Mouse (Mus musculus) CH12F3 (cell line): Measurements from ENCODE around the gene 1300017J02Rik.
"Not testable (repeated sequence)": the region's sequence is repeated elsewhere in the genome, so short reads cannot be mapped to it uniquely, and the experiment has no call there.

Source experiments
- in situ Hi-C: fragments of 300-500 bp; cut with MboI; formaldehyde crosslinking; loops from 2 replicates; pipeline ENCODE4 v1.14.3; 2020; ENCODE audit warnings: low sequenced_read_pairs

1300017J02Rik gene

DNA sequence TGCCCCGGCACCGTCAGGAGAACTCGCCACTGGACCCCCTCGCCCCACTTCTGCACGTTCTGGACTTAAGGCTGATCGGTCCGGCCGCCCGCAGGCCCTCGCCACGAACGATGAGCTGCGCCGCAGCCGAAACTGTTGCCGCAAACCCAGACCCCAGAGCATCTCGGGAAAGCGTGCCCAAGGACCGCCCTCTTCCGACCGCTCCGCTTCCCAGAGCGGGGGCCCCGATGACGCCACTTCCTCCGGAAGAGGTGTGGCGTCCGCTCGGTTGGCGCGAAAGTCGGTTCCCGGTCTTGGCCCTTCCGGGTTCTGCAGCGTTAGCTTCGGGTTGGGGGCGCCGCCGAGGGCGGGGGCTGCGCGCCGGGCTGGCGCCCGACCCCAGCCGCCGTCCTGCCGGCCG, at the start of gene 1300017J02Rik, which contains the start of gene Topbp1:
Gene 1300017J02Rik (minus strand): TSS at position 156 of the 400 bp plus-strand sequence.
Gene Topbp1 (plus strand): TSS at position 289 of the 400 bp plus-strand sequence.
- in situ Hi-C loops = no loop called here

DNA sequence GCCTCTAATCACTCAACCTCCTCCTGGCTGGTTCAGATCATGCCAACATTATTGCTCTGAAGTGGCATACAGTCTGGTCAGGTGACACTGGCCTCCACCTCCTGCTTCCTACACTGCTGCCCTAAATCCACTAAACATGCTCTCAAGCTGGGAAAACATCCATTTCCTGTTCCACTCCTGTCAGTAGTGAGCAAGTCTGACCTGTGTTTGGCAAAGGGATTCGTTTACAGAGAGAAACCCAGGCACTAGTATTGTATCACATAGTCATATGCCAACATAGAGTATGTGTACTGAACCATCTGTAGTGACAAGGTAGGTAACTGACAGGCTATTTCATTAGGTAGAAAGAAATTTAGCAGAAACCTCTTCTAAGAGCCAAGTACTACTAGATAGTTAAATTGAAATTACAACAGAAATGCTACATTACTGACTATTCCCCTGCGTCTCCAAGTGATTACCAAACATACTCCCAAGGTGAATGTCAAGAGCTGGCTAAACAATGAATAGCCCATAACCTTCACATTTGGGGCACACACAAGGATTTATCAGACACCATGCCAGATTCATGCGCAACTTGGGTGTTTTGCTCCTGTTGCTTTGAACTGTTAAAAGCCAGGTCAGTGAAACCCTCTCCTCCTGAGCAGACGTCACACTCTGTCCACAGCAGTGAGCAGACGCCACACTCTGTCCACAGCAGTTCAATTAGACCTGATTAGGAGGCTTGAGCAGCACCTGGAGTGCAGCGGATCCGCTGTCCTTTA, 48.8 kb upstream of the 1300017J02Rik start:
- in situ Hi-C loops = not testable (repeated sequence)

DNA sequence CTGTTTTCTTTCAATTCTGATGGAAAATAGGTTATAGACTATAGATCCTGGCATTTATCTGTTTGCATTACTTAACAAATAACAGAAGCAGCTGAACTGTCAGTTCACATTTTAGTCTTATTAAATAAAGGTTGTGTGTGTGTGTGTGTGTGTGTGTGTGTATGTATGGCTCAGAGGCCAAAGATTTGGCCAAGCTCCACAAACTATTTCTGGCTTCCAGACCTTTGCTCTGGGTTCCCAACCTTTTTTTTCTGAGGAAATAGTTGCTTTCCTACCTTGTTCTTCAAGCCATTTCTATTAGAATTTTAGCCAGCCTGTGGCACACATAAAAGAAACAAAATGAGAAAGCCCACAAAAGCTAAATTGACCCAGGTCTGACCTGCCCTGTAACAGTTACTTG, 43.9 kb upstream of the 1300017J02Rik start:
- in situ Hi-C loops = no loop called here

DNA sequence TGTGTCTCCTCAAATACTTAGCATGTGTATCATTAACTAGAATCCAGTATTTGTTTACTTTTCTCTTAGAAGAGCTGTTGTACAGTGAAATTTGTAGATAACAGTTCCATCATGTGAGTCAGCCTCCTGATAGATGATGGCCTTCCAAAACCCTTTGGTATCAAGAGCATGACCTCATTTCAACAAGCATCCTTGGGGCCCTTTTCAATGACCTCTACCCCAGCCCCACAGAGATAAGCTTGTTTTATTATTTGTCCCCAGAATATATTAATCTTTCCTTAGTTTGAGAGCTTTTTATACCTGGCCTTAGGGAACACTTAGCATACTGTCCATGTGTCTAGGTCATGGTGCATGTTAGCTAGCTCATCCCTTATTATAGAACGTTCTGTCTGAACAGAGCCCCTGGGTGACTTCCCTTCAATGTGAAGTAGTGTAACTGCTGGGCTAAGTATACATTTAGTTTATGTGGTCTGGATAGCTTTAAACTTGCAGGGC, 43.2 kb upstream of the 1300017J02Rik start:
- in situ Hi-C loops = no loop called here

DNA sequence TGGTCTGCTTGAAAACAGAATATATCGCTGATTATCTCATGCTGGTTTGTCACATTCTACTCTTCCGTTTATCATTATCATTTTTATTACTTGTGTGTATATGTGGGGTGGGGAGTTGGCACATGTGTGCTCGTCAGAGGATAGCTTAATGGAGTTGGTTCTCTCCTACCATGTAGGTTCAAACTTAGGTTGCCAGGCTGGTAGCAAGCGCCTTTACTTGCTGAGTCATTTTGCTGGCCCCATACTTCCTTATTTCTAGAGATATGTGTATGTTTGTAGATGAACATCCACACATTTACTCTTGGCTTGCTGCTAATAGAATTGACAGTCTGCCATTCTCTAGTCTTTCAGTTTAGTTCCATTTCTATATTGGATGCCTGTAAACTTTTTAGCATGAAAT, 42.2 kb upstream of the 1300017J02Rik start:
- in situ Hi-C loops = no loop called here

DNA sequence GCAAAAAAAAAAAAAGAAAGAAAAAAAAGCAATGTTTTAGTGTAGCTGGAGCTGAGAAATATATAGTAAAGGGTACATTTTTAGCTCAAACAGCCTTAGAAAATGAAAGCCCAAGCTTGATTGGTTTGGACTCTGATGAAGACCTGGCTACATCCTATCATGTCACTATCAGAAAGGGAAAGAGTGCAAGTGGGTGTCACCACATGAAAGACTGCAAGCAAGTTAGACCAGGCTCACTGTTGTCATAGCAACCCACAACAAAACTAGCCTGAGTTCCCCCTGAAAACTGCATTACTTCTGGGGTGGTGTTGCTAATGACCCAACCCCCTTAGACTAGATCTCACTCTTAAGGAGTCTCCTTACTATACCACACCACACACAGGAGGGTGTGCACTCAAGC, 32.0 kb upstream of the 1300017J02Rik start:
- in situ Hi-C loops = no loop called here

DNA sequence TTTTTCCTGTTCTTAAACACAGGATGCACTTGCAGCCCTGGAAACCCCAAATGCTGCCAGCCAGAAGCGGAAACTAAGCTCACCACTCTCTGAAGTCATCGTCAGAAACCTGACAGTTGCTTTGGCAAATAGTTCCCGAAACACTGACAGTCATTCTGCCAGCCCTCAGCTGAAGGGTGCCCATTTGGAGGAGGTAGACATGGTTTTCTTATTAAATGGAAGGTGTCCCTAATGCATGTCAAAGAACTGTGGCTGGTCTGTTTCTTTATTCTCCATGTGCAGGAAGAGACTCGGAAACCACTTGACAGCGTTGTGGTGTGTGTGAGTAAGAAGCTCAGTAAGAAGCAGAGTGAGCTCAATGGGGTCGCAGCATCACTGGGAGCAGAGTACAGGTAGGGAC, 27.8 kb upstream of the 1300017J02Rik start:
- in situ Hi-C loops = no loop called here

DNA sequence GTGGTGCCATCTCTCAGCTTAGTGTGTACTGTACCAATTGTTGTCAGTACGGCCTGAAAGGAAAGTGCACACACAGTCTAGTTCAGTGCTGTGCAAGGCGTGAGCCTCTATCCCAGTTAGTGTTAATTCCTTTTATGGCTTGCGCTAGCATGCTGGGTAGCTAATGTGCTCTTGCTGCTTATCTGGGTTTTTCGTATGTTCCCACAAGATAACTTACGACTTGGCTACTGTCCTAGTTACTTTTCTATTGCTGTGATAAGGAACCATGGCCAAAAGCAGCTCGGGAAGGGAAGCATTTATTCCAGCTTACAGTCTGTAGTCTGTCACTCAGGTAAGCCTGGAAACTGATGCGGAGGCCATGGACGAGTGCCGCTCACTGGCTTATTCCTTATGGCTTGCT, 21.6 kb upstream of the 1300017J02Rik start:
- in situ Hi-C loops = no loop called here

DNA sequence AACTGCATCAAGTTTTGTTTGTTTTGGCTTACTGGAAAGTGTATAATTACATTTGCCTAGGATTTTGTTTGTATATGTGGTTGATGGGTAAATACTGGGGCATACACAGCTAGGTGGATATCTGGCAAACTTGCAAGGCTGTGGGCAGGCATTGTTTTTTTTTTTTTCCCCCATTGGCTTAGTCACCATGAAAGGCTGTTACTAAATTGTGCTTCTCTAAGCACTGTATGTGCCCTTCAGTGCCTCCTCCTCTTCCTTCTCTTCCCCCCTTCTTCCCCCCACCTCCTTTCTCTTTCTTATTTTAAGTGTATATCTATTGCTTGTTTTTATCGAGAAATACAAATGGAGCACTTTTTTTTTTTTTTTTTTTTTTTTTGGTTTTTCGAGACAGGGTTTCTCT, 19.8 kb upstream of the 1300017J02Rik start:
- in situ Hi-C loops = no loop called here

DNA sequence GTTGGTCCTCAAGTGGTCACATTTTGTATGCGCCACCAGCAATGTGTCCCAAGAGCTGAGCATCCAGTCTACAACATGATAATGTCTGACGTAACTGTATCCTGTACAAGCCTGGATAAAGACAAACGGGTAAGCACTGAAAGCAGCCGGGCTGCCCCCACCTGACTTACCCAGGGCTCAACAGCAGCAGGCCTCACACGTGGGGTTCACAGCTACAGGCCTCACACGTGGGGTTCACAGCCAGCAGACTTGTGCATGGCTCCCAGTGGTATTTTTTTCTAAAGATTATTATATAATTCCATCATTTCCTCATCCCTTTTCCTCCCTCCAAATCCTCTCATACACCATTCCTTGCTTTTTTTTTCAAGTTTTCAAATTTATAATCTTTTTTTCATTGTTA, 5.0 kb upstream of the 1300017J02Rik start:
- in situ Hi-C loops = no loop called here

DNA sequence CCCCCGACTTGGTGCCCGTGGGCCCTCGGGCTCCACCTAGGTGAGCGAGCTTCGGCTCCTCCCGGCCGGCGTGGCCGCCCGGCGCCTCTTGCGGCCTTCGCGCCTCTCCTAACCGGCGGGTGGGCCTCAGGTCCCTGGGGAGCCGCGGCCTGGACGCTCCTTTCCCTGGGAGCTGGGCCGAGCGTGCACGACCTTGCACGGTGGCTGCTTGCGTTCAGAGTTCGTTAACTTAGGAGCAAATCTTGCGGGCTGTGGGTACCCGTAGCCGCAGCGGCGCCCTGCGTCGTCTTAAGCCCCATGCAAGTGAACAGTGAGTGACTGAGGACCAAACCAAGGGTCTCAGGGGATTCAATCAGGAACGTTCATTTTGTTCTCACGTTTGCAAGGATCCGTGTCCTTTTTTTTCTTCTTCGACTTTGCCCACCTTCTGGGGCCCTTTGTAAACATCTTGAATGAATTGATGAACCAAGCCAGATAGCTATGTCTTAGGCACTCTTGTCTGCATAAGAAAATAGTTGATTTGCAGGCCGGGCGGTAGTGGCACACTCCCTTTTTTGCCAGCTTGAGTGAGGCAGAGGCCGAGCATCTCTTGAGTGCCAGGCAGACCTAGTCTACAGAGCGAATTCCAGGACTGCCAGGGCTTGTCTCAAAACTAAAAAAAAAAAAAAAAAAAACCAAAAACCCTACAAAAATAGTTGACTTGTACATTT, 605 bp upstream of the 1300017J02Rik start:
- in situ Hi-C loops = no loop called here

DNA sequence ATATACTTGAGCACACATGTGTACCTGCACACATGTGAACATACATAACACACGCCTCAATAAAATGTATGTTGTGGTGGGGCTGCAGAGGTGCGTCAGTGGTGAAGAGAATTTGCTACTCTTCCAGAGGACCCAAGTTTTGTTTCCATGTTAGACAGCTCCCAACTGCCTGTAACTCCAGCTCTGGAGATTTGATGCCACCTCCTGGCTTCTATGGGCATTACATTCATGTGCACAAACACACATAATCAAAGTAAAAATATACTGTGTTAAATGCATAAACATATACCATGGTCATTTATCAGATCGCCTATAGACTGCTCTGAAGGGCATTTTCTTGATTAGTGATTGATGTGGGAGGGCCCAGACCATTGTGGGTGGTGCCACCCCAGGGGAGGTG, 2.2 kb downstream of the 1300017J02Rik start:
- in situ Hi-C loops = no loop called here

DNA sequence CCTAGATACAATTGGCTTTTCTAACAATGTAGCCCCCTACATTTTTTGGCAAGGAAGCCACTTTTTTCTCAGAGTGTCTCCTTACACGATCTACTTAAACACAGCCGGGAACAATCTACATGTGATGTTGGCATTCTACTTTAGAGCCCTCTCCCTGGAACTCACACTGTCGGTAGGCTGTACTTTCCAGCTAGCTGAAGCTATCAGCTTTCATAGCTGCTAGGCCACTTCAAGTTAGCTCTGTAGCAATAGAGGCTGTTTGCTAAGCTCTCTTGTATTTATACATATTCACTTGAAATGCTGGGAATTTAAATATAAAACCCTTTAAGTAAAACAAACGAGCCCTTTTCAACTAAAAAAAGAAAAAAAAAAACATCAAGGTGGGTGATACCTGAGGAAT, 2.6 kb downstream of the 1300017J02Rik start:
- in situ Hi-C loops = no loop called here

DNA sequence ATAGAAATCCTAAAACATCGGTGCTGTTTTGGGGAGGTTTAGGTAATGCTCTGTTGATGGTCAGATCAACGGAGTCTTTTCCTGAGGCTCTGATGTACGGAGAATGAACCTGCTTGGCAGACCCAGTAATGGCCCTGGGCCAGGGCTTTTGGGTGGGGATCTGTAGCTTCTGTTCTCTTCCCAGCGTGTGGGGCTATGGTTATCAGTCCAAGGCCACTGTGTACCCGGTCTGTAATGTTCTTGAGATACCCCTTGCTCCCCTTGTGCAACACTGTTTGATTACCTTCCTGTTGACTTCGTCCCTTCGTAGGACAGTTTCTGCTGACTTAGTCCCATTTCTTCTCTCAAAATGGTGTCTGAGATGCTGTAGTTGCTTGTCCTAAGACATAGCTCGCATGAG, 3.8 kb downstream of the 1300017J02Rik start:
- in situ Hi-C loops = no loop called here

DNA sequence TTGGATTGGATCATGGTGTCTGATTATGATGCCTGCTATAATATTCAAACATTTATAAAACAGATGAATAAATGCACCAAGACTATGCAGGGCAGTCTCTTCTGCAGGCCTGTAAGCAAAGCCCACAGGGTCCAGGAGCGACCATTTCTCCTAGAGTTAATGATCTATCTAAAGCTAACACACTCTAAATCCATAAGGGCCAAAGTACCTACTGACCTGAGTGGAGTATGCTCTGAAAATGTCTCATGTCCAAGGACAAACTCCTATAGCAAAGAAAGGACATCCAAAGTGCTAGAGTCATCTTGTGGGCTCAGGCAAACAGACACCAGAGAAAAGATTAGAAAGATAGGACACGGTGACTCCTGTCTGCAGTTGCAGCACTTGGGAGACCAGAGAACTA, 10.4 kb downstream of the 1300017J02Rik start:
- in situ Hi-C loops = no loop called here

DNA sequence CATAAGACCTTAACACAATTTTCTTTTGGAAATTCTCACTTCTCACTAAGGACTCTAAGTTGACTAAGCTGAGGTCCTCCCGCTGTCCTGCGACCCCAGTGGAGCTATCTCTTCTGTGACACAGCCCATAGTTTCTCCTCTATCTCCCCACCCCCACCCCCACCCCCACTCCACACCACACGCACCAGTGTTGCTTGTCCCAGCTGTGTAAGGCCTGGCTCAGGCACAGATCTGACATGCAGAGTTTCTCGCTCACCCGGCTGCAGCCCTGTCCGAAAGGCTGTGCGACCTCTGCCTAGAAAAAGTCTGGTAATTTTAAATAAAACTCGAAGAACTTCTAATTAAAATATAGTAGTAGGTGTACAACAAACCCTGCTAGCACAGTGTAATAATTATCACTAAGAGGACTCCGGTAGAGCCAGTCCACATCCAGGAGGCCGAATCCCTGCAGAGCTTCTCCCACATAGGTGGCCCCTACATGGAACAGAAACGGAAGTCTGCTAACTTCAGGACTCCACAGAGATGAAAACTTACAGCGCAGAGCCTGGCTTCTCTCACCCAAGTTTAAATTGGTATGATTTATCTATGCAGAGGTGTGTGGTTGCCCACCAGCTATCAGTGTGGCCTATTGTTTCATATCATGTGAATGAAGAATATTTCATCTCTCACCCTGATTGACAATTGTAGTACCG, 16.2 kb downstream of the 1300017J02Rik start:
- in situ Hi-C loops = loop anchor here (10.0 kb wide), 1 partner anchor 64 kb away; no protein-coding TSS in a partner anchor

DNA sequence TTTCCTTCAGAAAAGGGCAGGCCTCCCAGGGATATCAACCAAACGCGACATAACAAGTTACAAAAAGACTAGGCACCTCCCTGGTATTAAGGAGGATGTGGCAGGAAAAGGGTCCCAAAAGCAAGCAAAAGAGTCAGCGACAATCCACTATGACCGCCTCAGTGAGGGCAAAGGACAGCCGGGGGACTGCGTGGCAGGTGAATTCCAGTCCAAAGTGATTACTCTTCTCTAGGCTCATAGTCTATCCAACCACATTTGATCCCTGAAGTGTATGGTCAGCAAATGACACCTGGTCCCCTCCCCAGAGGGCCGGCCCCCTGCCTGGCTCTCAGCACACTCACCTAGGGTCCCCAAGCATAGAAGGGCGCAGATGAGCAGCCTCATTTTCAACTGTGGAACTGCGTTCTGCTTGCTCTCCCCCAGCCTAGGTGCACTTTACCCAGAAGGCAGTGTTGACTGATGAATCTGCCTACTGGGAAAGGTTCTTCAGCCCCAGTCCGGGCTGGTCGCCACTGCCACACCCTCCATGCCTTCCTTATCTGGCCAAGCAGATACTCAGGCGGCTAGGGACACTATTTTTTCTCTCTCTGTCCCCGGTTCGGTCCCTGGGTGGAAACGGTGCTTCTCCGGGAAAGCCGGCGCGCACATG, 16.9 kb downstream of the 1300017J02Rik start:
- in situ Hi-C loops = loop anchor here (10.0 kb wide), 1 partner anchor 63 kb away; no protein-coding TSS in a partner anchor

DNA sequence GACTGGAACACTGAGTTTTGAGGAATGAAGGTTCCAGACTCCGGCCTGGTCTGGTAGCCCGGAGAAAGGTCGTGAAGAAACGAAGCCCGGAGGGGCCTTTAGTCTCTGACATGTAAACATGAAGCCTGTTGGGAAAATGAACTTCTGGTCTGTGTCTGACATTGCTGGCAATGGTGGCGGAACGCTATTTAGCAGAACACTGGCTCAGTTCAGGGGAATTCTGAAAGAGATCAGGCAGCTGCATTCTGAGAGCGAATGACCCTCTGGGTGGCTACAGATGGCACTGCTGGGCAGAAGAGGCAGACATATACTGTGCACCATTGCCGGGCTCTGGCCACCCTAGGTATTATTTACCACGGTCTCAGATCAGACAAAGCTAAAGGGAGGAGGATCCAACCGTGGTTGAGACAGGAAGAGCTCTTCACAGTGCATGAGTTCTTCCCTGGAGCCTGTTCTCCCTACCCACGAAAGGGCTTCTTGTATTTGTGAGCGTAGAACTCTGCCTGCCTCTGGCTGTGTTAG, 17.9 kb downstream of the 1300017J02Rik start:
- in situ Hi-C loops = loop anchor here (10.0 kb wide), 1 partner anchor 62 kb away; no protein-coding TSS in a partner anchor

DNA sequence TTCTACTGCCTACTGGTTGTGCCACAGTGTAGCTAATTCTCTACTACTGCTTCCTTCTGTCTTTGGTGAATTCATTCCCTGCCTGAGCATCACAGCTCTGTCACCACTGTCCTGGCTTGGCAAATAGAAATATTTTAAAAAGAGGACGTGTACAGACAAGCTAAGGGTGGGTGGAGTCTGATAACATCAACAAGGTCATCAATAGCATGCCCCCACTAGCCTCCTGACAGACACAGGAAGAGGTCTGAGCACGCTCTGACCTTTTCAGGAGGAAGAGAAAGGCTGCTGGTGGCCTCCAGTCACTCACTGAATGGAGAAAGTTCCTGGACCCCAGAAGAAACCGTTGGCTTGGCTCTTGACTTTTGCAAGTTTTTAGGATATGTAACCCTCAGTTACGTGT, 18.5 kb downstream of the 1300017J02Rik start:
- in situ Hi-C loops = loop anchor here (10.0 kb wide), 1 partner anchor 62 kb away; no protein-coding TSS in a partner anchor

DNA sequence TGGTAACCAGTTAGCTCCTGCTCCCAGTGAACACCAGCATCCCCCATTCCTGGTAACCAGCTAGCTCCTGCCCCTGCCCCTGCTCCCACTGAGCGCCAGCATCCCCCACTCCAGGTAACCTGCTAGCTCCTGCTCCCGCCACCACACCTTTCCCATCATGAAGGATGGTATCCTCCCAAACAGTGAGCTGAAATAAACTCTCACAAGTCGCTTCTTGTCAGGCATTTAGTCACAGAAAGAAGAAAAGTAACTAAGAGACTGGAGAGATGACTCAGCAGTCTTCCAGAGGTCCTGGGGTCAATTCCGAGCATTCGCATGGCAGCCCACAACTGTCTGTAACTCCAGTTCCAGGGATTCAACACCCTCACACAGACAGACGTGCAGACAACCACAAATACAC, 28.0 kb downstream of the 1300017J02Rik start:
- in situ Hi-C loops = no loop called here
